Mouse (Mus musculus): ENCODE results near the gene Myo10.

- TF ChIP-seq GATA1 (IDR thresholded peaks at IDR 0.05; ENCODE audit: borderline replicate concordance, low read length): no peak
- no peak for TF ChIP-seq FLI1 (IDR thresholded peaks at IDR 0.05; ENCODE audit: low read length)
These were observed 97.9 kb downstream of the Myo10 start for GRCm38 (mm10) chr15:25720263-25720662.
